Mouse (Mus musculus) lung, postnatal 4 days (tissue): Measurements from ENCODE around the gene Srsf9.
"Not testable (repeated sequence)": the region's sequence is repeated elsewhere in the genome, so short reads cannot be mapped to it uniquely, and the experiment has no call there.

Experiments used
- DNase-seq, 2 experiments: peaks; one replicate each; pipeline ENCODE4 v3.0.0; 2021

The Srsf9 gene

DNA sequence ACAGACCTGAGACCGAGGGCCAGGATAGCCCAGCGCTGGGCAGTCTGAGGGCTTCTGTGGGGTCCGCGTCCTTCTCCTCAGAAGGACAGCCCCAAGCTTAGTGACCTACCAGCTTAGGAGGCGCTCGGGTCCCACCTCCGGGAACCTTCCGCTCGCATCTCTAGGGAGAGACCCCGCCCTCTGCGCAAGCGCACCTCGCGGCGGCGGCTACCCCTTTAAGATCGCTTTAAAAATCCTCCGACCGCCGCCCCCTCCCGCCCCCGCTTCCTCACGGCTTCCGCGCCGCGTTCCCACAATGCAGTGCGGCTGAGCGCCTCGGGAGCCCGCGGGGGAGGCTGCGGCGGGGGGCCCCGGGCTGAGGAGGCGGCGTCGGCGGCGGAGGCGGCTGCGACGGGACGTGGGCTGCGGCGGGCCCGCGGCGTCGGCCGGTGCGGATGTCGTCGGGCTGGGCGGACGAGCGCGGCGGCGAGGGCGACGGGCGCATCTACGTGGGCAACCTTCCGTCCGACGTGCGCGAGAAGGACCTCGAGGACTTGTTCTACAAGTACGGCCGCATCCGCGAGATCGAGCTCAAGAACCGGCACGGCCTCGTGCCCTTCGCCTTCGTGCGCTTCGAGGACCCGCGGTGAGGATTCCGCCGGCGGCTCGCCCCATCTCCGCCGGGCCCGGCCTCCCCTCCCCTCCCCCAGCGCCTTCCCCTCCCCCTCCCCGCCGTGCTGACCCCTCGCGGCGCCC, at the start of gene Srsf9:
TSS of gene Srsf9 (plus strand) at position 303 of the 735 bp plus-strand sequence.
- DNase-seq = peak; percentile 97

DNA sequence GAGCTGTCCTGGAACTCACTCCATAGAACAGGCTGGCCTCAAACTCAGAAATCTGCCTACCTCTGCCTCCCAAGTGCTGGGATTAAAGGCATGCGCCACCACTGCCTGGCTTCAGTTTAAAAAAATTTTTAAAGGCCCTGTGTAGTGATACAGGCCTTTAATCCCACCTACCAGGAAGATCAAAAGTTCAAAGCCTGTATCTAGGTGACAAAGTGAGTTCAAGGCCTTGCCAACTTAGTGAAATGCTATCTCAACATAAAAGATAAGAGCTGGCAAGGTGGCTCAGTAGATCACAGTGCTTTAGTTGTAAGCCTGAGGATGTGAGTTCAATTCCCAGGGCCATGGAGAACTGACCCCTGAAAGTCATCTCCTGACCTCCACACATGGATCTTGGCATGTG, 48.9 kb upstream of the Srsf9 start:
- DNase-seq = no peak

DNA sequence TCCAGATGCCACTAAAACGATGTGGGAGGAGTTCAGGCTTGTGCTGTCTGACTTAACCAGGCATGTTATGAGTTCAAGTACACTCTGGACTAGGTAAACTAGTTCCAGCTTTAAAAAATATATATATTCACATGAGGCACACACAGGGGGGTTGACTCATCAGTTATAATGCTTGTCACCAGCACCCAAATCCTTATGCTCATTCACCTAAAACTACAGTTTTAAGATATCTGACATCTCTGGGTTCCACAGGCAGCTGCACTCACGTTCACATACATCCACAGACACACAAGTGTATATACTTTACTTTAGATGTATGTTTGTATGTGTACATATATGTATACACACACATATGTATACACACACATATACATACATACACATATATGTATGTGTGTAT, 48.2 kb upstream of the Srsf9 start:
- DNase-seq = no peak

DNA sequence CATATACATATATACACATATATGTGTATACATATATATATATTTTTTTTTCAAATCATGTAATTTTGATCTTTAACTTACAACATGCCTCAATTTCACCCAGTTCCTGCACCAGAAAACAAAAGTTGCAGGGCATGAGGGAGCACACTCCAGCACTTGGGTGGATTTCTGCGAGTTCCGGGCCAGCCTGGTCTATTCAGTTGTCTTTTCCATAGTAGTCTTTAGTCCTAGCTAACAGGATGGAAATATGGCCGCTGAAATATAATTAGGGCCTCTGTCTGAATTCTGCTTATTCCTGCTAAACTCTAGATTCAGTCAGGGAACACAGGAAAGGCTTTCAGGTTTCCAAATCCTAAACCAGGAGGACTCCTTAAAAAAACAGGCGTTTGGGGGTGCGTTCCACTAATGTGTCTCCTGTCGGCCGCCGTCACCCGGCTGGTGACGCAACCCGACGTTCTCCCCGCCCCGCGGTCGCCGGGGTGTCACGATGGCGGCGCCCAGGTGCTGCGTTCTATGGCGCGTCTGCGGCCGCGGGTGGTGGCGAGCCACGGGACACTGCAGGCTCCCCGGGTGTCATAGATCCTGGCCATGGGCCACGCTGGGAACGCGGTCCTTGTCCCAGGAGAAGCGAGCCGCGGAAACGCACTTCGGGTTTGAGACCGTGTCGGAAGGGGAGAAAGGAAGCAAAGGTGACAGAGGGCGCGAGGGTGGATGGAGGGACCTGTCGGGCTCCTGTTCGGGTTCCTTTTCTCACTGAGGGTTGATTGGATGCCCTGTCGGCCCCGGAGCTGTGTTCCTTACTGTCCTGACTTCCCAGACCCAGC, 47.5 kb upstream of the Srsf9 start, which contains the start of gene Coq5:
TSS of gene Coq5 (plus strand) at position 441 of the 824 bp plus-strand sequence.
- peak; percentile 87 to 91 for DNase-seq

DNA sequence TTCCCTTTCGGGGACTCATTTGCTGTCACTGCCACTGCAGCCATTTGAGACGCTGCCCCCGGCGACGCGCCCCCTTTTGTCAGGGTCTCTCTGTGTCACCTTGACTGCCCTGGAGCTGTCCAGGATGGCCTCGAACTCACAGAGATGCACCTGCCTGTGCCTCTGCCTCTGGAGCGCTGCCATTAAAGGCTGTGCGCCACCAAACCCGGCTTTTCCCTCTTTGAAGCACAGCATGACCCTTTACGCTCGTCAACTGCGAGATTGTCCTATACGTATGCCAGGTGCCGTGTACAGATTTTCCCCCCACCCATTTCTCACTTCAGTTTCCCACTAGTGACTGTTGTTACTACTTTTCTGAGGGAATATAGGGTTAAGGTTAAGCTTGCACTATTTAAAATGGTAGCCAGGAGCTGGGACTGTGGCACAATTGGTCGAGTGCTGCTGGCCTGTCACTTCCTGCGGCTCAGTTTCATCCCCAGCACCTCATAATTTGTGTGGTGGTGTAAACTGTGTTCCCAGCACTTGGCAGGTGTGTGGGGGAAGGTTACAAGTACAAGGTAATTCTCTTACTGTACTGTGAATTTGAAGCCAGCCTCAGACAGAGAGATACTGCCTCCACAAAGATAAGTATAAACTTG, 46.8 kb upstream of the Srsf9 start:
- no peak for DNase-seq

DNA sequence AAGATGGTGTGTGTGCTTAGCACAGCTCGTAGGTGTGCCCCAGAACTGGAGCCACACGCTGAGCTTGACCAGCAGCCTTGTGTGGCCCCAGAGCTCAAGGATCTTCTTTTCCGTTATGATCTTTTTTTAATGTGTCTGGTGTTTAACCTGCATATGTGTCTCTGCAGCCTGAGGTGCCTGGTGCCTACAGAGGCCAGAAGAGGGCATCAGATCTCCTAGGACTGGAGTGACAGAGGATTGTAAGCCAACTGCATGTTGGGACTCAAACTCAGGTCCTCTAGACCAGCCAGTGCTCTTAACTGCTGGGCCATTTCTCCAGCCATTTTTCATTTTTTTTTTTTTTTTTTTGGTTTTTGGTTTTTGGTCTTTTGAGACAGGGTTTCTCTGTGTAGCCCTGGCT, 42.2 kb upstream of the Srsf9 start:
- DNase-seq = no peak

DNA sequence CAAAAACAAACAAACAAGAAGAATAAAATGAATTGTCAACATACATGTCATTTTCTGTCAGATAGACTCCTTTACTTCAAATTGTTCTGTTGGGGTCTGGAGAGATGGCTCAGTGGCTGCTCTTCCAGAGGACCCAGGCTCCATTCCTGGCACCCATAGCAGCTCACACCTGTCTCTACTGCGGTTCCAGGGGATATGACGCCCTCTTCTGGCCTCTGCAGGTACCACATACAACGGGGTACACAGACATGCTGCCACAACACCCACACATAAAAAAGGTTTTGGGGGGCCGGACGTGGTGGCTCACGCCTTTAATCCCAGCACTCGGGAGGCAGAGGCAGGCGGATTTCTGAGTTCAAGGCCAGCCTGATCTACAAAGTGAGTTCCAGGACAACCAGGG, 32.8 kb upstream of the Srsf9 start:
- peak in 1 of 2 experiments; percentile 32 for DNase-seq

DNA sequence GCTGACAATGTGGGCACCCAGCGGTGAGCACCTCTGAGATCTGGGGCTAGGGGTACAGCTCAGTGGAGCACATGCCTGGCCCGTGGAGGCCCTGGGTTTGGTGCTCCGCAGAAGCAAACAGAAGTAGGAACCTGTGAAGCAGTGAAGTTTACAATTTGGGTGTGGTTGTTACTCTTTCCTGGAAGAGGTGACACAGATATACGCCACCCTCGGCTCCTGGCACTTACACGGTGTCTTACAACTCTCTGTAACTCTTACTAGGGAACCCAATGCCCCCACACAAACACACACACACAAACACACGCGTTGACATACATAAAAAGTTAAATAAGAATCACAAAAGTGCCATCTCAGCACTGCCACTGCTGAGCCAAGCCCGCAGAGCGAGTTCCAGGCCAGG, 30.6 kb upstream of the Srsf9 start:
- DNase-seq = no peak

DNA sequence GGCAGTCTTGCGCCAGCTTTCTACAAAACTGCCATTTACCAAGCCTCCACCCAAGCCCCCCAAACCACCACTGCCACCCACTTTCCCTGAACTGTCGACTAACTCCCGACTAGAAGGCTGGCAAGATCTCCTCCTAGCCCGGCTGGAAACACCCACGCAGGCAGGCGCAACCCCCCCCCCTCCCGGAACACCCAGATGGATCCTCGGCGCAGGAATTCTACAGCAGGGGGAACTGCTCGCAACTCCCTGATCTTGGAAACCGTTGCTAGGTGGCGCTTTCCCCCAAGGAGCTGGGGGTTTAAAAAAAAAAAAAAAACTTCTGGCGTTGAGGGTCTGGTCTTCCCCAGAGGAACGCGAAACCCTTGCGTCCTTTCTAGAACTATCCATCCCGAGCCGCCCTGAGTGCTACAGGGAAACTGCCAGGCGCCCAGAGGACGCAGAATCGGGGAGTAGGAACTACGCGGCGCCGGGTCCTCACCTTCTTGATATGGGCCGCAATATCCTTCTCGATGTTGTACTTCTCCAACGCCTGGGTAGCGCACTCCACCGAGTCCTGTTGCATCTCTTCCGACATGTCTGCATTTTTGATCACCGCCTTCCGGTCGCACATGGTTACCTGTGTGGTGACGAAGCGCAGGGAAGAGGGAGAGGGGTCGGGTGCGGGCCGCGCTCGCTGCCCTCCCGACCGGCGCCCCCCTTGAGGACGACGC, 26.8 kb upstream of the Srsf9 start:
- peak; percentile 77 for DNase-seq

DNA sequence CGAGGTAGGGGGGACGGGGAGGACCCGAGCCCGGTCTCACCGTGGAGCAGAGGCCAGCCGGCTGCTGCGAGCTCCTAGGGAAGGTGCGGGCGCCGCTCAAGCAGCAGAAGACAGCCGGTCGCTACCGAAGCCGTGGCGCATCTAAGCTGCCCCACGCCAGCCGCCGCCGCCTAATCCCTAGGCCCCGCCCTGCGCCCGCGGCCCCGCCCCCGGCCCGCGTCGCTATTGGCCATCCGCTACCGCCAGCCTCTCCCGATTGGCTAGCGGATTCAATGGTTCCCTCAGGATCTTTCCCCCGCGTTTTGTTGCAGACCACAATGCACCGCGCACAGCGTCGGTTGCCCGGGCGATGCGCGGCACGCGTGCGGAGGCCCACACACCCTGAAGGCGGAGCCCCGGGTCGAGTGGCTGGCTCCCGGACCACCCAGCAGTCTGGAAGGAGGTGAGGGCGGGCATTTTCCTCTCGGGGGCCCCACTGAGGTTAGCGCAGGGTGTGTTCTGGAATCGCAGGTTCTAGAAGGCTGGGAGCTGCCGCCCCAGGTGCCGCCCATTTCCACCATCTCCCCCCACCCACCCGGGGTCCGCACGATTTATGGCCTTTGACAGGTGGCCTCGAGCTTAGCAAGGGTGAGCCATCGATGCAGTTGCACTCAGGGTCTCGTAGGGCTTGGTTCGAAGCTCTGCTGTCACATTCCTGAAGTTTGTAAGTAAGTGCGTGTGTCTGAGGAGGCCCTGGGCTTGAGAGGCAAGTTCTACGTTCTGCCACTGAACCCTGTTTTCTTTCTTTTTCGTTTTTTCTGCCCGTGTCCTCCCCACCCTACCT, 26.0 kb upstream of the Srsf9 start, which contains the start of gene Dynll1:
TSS of gene Dynll1 (minus strand) at position 208 of the 823 bp plus-strand sequence.
- peak; percentile 99 to 100 for DNase-seq

DNA sequence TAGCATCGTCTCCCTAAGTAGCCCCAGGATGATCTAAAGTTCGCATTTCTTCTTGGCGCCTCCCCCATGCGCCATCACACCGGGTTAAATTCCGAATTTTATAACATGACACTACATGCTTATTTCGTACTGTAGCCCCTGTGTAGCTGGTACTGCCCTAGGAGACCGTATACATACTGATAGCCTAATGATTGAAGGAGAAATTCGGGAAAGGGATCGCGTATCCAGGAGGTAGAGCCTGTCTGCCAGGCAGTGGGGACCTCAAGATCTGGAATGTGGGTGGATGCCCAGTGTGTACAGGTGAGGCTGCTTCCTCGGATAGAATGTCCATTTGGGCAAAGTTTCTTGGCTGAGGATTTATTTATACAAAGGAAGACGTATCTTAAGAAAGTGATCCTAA, 25.4 kb upstream of the Srsf9 start:
- no peak for DNase-seq

DNA sequence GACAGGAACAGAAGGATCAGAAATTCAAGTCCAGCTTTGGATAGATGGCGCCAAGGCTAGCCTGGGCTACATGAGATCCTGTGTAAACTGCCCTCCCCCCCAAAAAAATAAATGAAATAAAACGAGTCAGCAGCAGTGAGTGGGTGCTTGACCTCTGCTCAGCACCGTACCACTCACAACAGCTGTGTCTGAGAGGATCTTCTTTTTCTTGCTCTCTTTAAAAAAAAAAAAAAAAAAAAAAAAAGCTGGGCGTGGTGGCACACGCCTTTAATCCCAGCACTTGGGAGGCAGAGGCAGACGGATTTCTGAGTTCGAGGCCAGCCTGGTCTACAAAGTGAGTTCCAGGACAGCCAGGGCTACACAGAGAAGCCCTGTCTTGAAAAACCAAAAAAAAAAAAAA, 24.8 kb upstream of the Srsf9 start:
- not testable (repeated sequence) for DNase-seq

DNA sequence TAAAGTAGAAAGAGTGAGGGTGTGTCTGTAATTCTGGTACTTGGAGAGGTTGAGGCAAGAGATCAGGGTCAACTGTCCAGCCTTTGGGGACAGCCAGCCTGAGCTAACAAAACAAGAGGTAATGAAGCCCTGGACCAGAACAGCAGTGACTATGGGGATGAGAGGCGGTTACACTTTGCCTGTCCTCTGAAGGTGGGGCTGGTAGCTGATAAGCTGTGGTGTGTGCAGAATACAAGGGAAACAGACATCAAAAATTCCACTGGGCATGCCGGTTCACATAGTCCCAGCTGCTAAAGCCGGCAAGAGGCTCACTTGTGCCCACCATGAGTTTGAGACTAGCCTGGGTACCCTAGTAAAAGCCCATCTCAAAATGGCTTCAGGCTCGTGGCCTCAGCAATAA, 14.6 kb upstream of the Srsf9 start:
- no peak for DNase-seq

DNA sequence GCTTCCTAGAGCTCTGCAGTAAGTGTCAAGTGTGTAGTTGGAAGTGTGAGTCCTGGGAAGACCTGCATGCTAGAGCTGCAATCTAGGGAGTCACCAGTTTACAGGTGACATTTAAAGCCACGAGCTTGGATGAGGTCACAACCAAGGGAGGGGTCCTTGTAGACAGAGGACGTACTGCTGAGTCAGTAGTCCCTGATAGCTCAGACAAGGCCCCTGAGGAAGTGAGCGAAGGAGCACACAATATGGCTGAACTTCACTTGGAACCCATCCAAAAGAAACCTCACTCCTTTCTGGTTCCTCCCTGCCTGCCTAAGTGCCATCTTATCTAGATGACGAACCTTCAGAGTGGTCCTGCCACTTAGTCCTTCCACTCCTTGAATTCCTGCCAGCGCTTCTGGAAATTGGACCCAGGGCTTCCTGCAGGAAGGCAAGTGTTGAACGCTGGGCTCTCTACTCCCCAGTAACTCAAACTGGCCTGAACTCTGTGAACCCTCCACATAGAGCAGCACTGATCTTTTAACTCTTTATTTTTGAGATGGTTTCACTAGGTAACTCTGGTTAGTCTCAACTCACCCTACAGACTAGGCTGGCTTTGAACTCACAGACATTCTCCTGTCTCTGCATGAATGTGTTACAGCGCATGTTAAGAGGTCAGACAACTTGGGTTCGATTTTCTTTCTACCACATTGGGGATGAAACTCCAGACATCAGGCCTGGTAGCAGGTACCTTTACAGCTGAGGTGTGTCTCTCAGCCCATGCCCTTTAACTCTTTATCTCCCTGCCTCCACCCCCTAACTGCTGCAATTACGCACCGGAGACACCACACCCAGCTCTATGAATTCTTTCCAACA, 13.9 kb upstream of the Srsf9 start:
- no peak for DNase-seq

DNA sequence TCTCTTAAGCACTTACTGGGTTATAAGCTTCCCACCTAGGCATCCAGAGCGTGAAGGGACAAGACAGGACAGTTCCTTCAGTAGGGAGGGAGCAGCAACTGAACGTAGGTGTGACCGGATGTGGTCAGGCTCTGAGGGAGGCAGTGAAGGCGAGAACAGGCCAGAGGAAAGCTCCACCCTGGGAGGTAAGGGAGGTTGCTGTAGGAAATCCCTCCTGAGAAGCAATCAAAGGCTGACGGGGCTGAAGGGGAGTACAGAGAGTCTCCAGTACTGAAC, 13.4 kb upstream of the Srsf9 start:
- DNase-seq = no peak

DNA sequence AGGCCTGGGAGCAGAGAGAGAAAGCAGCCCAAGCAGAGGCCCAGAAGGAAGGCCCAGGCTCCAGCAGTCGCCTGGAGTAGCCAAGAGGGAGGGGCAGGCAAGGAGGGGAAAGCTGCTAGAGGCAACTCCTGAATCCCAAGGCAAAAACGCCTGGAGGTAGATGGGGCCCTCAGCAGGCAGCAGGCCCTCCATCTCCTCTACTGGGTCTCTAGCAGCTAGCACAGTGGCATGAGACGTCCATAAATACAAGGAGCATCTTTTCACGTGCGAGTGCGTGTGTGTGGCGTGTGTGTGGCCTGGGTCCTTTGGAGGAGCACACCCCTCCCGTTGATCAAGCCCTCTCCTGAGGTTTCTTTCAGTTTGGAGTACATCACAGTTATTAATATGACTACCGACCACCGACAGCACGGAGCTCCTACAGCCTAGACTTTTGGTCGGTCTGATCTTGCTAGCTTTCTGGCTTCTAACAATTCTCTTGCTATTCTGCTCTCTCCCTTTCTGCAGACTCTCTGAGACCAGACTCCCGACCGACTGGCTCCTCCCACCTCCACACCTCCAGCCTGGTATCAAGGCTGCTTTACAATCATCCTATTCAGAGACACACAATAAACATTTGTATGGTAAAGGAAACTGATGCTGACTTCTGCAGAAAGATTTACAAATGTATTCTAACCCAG, 9.9 kb upstream of the Srsf9 start:
- no peak for DNase-seq

DNA sequence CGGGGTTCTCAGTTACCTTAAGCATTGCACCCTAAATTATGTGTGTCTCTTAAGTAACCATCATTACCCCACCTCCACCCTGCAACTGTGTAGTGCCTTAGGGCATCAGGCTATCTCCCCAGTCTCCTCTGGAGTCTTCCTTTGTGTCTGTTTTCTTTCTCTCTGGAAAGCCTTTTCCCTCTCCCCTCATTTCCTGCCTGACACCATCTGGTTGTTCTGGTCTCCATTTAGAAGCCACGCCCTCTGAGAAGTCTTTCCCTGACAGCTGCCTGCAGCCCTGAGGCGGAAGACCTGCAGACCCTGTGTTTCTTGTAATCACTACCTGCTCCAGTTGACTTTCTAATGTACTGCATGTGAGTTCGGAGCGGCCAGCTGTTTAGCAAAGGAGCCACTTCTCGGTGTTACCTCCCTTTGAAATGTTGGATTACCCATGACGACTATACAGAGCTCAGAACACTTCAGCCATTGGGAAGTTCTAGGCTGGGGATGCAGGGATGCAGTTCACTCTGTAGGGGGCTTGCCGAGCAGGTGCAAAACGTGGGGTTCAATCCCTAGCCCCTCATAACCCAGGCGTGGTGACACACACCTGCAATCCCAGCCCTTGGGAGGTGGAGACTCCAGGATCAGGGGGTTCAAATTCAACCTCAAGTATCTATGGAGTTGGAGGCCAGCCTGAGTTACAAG, 9.2 kb upstream of the Srsf9 start:
- DNase-seq = peak in 1 of 2 experiments; percentile 23

DNA sequence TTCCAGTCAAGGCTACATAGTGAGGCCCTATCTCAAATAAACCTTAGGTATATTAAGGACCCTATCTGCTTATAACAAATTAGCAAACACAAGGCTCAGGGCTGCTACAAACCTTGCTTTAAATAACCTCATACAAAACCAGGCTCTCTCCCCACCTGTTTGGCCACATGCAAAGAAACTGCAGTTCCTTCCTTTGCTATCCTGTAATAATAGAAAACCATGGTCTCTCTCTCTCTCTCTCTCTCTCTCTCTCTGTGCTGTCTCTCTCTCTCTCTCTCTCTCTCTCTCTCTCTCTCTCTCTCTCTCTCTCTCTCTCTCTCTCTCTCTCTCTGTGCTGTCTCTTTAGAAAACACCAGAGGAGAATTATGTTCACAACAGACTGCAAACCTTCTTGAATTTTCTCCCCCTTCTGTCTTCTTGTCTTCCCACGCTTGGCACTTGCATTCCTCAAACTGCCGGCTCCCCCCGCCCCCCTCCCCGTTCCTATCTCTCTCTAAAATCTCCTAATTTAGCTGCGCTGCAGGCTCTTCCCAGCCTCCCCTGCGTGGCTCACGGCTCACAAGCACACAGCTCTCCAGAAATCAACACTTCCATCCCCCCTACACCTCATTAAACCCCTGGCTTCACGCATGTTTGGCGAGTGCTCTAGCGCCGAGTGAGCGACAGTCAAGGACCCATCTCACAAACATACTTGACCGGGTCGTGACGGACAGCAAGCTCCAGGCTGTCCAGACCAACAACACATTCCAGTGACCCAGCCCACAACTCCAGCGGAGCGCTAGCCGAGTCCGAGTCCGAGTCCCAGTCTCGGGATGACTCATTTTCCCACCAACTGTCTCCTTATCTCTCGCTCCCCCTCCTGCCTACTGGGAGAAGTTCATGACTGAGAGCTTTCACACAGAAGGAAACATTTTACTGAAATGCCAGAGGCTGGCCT, 7.7 kb upstream of the Srsf9 start:
- DNase-seq = peak; percentile 87 to 95
